Mouse (Mus musculus) thymus, adult 2 months (tissue): ENCODE data around the gene Ankfn1.

ENCODE experiments used
- CTCF ChIP-seq: fragments of 200-500 bp; IDR thresholded peaks from 2 replicates; pipeline ENCODE4 v1.5.1; 2012; ENCODE audit warnings: mild to moderate bottlenecking, control low read depth, low read length, moderate library complexity, borderline replicate concordance; ENCODE audit not compliant: control insufficient read depth, poor library complexity, insufficient read depth; ENCODE audit errors: extremely low read depth
- POLR2A ChIP-seq: fragments of 200-500 bp; IDR thresholded peaks from 2 replicates; pipeline ENCODE4 v1.6.1; 2012; ENCODE audit warnings: mild to moderate bottlenecking, low read length, control low read depth, moderate library complexity; ENCODE audit not compliant: control insufficient read depth, poor library complexity, insufficient read depth; ENCODE audit errors: extremely low read depth

DNA sequence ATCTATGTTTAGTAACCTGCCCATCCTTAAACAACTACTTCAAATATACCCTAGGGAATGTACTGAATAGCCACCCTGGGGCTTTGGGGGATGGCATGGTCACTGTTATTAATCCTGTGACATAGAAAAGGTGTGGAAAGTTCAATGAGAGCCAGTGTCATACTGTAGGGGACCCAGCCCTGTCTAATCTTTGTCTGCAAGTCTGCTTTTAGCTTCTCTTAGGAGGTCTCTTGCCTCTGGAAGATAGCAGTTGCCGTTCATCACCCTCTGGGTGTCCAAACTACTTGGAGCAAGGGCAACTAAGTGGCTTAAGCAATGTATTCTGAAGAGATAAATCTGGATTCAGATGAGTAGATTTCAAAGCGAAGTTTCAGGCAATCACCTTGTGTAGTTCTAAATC, 357.6 kb downstream of the Ankfn1 start:
- no peak for TF ChIP-seq CTCF
- no peak for TF ChIP-seq POLR2A
